Mouse (Mus musculus): Measurements from ENCODE around the gene Adam33. TPM values are rescaled to one million over a fixed set of nuclear protein-coding genes. Genes with fewer than 3 reads are reported as not detected.
"Not testable (repeated sequence)": the region's sequence is repeated elsewhere in the genome, so short reads cannot be mapped to it uniquely, and the experiment has no call there.

Gene Adam33
- polyA plus RNA-seq (2015; fragmentation: Nextera tagmentation; extraction: Ambion mirVana): 0.62 and 0.86 TPM in 2 replicates

DNA sequence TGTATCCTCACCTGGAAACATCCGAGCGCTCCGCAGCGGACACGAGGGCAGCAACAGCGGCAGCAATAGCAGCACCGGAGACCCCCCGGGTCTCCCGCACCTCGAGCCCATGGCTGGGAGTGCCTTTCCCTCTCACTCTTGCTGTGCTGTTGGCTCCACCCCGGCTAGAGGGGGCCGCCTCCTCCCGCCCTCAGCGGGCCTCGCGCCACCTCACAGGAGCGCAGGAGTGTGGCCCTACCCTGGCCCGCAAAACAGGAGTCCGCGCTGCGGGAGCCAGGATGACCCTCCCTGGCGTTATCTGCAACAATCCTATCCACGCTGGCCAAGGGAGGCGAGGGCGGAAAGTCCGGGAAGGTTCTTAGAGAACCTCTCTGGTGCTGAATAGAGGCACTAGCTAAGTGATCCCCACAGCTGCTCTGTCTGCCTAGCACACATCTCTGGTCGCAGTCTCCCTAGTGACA, at the start of gene Adam33:
Adam33 (minus strand) TSS at position 411 of the 461 bp plus-strand sequence.
- peaks cover 4% of the 10 kb centered on the region; the same call in 1 of the 2 replicates for H3K4me1 ChIP-seq (replicated peaks)
- H3K9ac ChIP-seq: no peak within 1 kb of the TSS
- no peaks in the 10 kb centered on the region for H3K9me3 ChIP-seq (replicated peaks)
- H3K4me2 ChIP-seq: peak within 1 kb of the TSS; percentile 38
- H3K27ac ChIP-seq (replicated peaks): no peak within 1 kb of the TSS
- WGBS (ENCODE audit: insufficient replicate concordance): 4% methylated on average over 20 of the region's 27 CpGs
- peaks cover 90% of the 10 kb centered on the region for H3K27me3 ChIP-seq
- ATAC-seq (ENCODE audit: insufficient read depth): no peak
- H3K36me3 ChIP-seq (replicated peaks): no peaks in the 10 kb centered on the region
- H3K4me3 ChIP-seq (replicated peaks): no peak within 1 kb of the TSS

- Histone ChIP-seq H3K4me2 (no peak overlapping the region), H3K9me3 (replicated peaks) (no peaks in the 10 kb centered on the region), H3K4me3 (replicated peaks) (no peak overlapping the region), H3K36me3 (replicated peaks) (no peaks in the 10 kb centered on the region), H3K27me3 (peaks cover 52% of the 10 kb centered on the region), H3K9ac (no peak overlapping the region), H3K27ac (replicated peaks) (no peak overlapping the region), H3K4me1 (replicated peaks) (no peaks in the 10 kb centered on the region)
- WGBS (ENCODE audit: insufficient replicate concordance): 67% methylated on average over 5 of the region's 5 CpGs
- no peak for ATAC-seq (ENCODE audit: insufficient read depth)
Observed at GRCm38 (mm10) chr2:131105989-131106388, 42.4 kb upstream of the Adam33 start.

DNA sequence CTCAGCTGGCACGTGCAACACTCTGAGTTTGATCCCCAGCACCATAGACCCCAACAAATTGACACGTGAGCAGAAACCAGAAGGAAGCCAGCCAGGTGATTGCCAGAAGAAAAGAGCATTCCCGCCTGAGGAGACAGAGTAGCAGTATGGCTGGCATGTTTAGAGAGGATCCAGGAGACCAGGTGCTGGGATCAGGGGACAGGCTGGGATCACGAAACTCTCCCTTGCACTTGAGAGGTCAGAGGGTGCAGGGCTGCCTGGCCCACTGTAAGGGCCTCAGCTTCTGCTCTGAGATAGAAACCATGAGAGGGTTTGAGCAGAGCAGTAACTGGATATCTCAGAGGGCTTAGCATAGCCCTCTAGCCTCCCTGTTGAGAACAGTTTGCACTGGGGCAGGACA, 41.4 kb upstream of the Adam33 start:
- H3K4me2 ChIP-seq; H3K9ac ChIP-seq; H3K4me3 ChIP-seq (replicated peaks); H3K4me1 ChIP-seq (replicated peaks); ATAC-seq (ENCODE audit: insufficient read depth); H3K36me3 ChIP-seq (replicated peaks); H3K27ac ChIP-seq (replicated peaks); H3K9me3 ChIP-seq (replicated peaks): not testable (repeated sequence)
- 57% methylated on average over 4 of the region's 4 CpGs for WGBS (ENCODE audit: insufficient replicate concordance)
- peaks cover 49% of the 10 kb centered on the region for H3K27me3 ChIP-seq

DNA sequence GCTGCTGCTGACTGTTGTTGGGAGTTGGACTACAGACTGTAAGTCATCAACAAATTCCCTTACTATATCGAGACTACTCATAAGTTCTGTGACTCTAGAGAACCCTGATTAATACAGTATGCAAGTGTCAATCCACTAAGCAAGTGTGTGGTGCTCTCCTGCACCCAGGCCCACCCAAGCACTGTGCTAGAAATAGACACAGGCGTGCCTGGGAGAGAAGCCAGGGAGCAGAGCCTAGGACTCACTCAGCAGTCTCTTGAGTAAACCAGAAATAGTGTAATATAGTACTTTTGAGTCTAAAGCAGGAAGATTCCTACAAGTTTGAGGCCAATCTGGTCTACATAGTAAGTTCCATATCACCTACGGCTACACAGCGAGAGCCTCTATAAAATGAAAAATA, 40.4 kb upstream of the Adam33 start:
- no peak overlapping the region for H3K4me2 ChIP-seq
- no peak overlapping the region for H3K27ac ChIP-seq (replicated peaks)
- H3K36me3 ChIP-seq (replicated peaks): no peaks in the 10 kb centered on the region
- peaks cover 46% of the 10 kb centered on the region for H3K27me3 ChIP-seq
- no peaks in the 10 kb centered on the region for H3K4me1 ChIP-seq (replicated peaks)
- H3K9me3 ChIP-seq (replicated peaks): no peaks in the 10 kb centered on the region
- H3K9ac ChIP-seq: no peak overlapping the region
- no peak for ATAC-seq (ENCODE audit: insufficient read depth)
- H3K4me3 ChIP-seq (replicated peaks): no peak overlapping the region
- WGBS (ENCODE audit: insufficient replicate concordance): 67% methylated on average over 4 of the region's 4 CpGs

DNA sequence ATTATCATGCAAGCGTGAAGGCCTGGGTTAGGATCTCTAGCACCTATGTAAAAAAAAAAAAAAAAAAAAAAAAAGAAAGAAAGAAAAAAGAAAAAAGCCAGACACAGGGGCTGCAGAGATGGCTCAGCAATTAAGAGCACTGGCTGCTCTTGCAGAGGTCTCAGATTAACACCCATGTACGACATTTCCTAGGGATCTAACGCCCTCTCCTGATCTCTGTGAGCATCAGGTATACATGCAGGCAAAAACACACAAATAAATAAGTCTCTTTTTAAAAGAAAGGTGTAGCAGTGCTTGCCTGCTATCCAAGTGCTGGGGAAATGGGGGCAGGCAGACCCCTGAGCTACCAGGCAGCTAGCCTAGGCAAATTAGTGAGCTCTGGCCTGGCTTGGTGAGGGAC, 37.9 kb upstream of the Adam33 start:
- Histone ChIP-seq H3K27me3 (peaks cover 28% of the 10 kb centered on the region), H3K27ac (replicated peaks) (no peak overlapping the region)
- ATAC-seq (ENCODE audit: insufficient read depth): no peak

DNA sequence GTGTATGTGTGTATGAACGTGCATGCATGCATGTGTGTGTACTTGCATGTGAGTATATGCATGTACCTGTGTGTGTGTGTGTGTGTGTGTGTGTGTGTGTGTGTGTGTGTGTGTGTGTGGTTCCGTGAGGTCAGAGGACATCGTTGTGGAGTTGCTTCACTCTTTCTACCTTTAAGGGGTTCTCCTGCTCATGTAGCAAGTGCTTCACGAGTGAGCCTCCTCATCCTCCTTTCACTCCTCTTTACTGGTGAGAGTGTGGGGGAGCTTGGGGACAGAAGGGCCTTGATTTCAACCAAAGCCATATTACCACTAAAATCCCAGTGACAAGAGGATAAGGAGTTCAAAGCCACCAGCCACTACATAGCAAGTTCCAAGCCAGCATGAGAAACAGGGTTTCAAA, 33.5 kb upstream of the Adam33 start:
- Histone ChIP-seq H3K4me3 (replicated peaks) (no peak overlapping the region; the same call in 1 of the 2 replicates), H3K4me2 (peak overlapping the region; percentile 58; the same call in 1 of the 2 replicates), H3K27ac (replicated peaks) (peak overlapping the region; percentile 97), H3K9ac (no peak overlapping the region), H3K27me3 (0 out of 2 replicates have a peak, but pooled peaks cover 5% of the 10 kb centered on the region), H3K4me1 (replicated peaks) (peaks cover 33% of the 10 kb centered on the region), H3K36me3 (replicated peaks) (no peaks in the 10 kb centered on the region), H3K9me3 (replicated peaks) (no peaks in the 10 kb centered on the region)
- no peak for ATAC-seq (ENCODE audit: insufficient read depth)
- 69% methylated on average over 4 of the region's 4 CpGs for WGBS (ENCODE audit: insufficient replicate concordance)

More for the DNA sequence above, 37.9 kb upstream of the Adam33 start:
- H3K9ac ChIP-seq: no peak overlapping the region
- H3K9me3 ChIP-seq (replicated peaks): no peaks in the 10 kb centered on the region
- WGBS (ENCODE audit: insufficient replicate concordance): 44% methylated on average over 3 of the region's 3 CpGs
- H3K4me1 ChIP-seq (replicated peaks): peaks cover 11% of the 10 kb centered on the region
- no peaks in the 10 kb centered on the region for H3K36me3 ChIP-seq (replicated peaks)
- H3K4me3 ChIP-seq (replicated peaks): no peak overlapping the region
- H3K4me2 ChIP-seq: no peak overlapping the region

- no peaks in the 10 kb centered on the region for H3K36me3 ChIP-seq (replicated peaks)
- H3K4me3 ChIP-seq (replicated peaks): peak overlapping the region; percentile 15; the same call in 1 of the 2 replicates
- H3K27ac ChIP-seq (replicated peaks): peak overlapping the region; percentile 97
- WGBS (ENCODE audit: insufficient replicate concordance): 6% methylated on average over 9 of the region's 9 CpGs
- peaks cover 33% of the 10 kb centered on the region for H3K4me1 ChIP-seq (replicated peaks)
- H3K9ac ChIP-seq: peak overlapping the region; percentile 46
- peak overlapping the region; percentile 58 for H3K4me2 ChIP-seq
- no peaks in the 10 kb centered on the region for H3K27me3 ChIP-seq
- ATAC-seq (ENCODE audit: insufficient read depth): peak; percentile 96
- H3K9me3 ChIP-seq (replicated peaks): no peaks in the 10 kb centered on the region
Observed at GRCm38 (mm10) chr2:131096101-131096795, 32.6 kb upstream of the Adam33 start.

GRCm38 (mm10) chr2:131094823-131095222, 31.2 kb upstream of the Adam33 start:
- Histone ChIP-seq H3K27ac (replicated peaks) (no peak overlapping the region), H3K4me1 (replicated peaks) (peaks cover 33% of the 10 kb centered on the region), H3K4me3 (replicated peaks) (no peak overlapping the region), H3K9me3 (replicated peaks) (no peaks in the 10 kb centered on the region), H3K27me3 (no peaks in the 10 kb centered on the region; the same call in 1 of the 2 replicates), H3K36me3 (replicated peaks) (no peaks in the 10 kb centered on the region), H3K9ac (no peak overlapping the region), H3K4me2 (no peak overlapping the region)
- ATAC-seq (ENCODE audit: insufficient read depth): no peak
- WGBS (ENCODE audit: insufficient replicate concordance): 0% methylated on average over 1 of the region's 1 CpGs

- Histone ChIP-seq H3K9me3 (replicated peaks) (no peaks in the 10 kb centered on the region), H3K4me1 (replicated peaks) (peaks cover 39% of the 10 kb centered on the region), H3K27ac (replicated peaks) (no peak overlapping the region), H3K4me2 (no peak overlapping the region), H3K9ac (no peak overlapping the region), H3K27me3 (no peaks in the 10 kb centered on the region; the same call in 1 of the 2 replicates), H3K4me3 (replicated peaks) (no peak overlapping the region), H3K36me3 (replicated peaks) (no peaks in the 10 kb centered on the region)
- WGBS (ENCODE audit: insufficient replicate concordance): 77% methylated on average over 5 of the region's 5 CpGs
- no peak for ATAC-seq (ENCODE audit: insufficient read depth)
Observed at GRCm38 (mm10) chr2:131093577-131093976, 30.0 kb upstream of the Adam33 start.

GRCm38 (mm10) chr2:131090852-131091251, 27.2 kb upstream of the Adam33 start:
- H3K4me2 ChIP-seq: no peak overlapping the region
- H3K9ac ChIP-seq: no peak overlapping the region
- H3K27ac ChIP-seq (replicated peaks): 0 out of 2 replicates have a peak overlapping the region, but pooled peaks have one; percentile 14
- H3K4me3 ChIP-seq (replicated peaks): no peak overlapping the region
- H3K36me3 ChIP-seq (replicated peaks): no peaks in the 10 kb centered on the region
- peaks cover 22% of the 10 kb centered on the region for H3K4me1 ChIP-seq (replicated peaks)
- peaks cover 17% of the 10 kb centered on the region; the same call in 1 of the 2 replicates for H3K27me3 ChIP-seq
- H3K9me3 ChIP-seq (replicated peaks): no peaks in the 10 kb centered on the region
- no peak for ATAC-seq (ENCODE audit: insufficient read depth)
- 47% methylated on average over 3 of the region's 3 CpGs for WGBS (ENCODE audit: insufficient replicate concordance)

GRCm38 (mm10) chr2:131089634-131090033, 26.0 kb upstream of the Adam33 start:
- H3K36me3 ChIP-seq (replicated peaks): no peaks in the 10 kb centered on the region
- H3K27ac ChIP-seq (replicated peaks): no peak overlapping the region
- peaks cover 10% of the 10 kb centered on the region for H3K4me1 ChIP-seq (replicated peaks)
- H3K9ac ChIP-seq: no peak overlapping the region
- no peak overlapping the region for H3K4me2 ChIP-seq
- H3K4me3 ChIP-seq (replicated peaks): no peak overlapping the region
- H3K9me3 ChIP-seq (replicated peaks): no peaks in the 10 kb centered on the region
- no peak for ATAC-seq (ENCODE audit: insufficient read depth)
- WGBS (ENCODE audit: insufficient replicate concordance): 56% methylated on average over 1 of the region's 1 CpGs
- peaks cover 23% of the 10 kb centered on the region; the same call in 1 of the 2 replicates for H3K27me3 ChIP-seq
